In the genomic region with DNA sequence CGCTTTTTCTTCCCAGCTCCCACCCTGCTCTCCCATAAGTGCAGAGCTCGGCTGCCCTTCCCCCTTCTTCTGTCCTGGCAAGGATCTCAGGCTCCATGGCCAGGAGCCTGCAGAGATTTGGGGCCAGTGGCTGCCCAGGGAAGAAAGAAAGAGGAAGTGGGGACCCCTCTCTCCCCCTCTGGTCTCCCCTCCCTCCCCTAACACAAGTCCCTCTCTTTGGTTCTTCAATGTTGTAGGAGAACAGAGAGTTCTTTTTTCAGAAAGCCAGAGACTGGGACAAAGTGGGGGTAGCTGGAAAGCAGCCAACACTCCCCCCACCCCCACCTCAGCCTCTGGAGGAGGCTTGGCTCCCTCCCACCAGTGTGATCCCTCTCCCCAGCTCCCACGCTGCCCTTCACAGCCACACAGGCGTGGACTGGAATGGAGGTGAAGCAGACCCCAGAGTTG, we compare ENCODE assay signal across 9 mouse cellular contexts. TPM values are rescaled to one million over a fixed set of nuclear protein-coding genes. Genes with fewer than 3 reads are reported as not detected.
DNase-seq lines count a peak whose midpoint lies in the region; ATAC-seq and TF ChIP-seq lines count a peak whose summit lies in the region.
"Had no signal": no experiment of that assay in that cellular context is flagged by ENCODE, and none has a peak within 500 bp of the region (broad histone marks: within the 10 kb centered on the region; RNA-seq: fewer than 3 reads in every experiment).

No protein-coding gene starts in this region.

- no peaks in the 10 kb centered on the region for H3K36me3 ChIP-seq in embryonic facial prominence, embryonic 10.5 days (replicated peaks)
- H3K36me3 ChIP-seq in heart, embryonic 11.5 days (ENCODE audit: control insufficient read depth, insufficient read depth, low read length) = no peaks in the 10 kb centered on the region; the same call in 1 of the 2 replicates
- H3K36me3 ChIP-seq in limb, embryonic 15.5 days = no peaks in the 10 kb centered on the region

- DNase-seq in layer of hippocampus, adult 2 months (ENCODE audit: low spot score in 2 of 2) = peak; percentile 56 to 70
- DNase-seq in layer of hippocampus, adult 11-12 months (ENCODE audit: low spot score) = no peak
- DNase-seq in embryonic facial prominence, embryonic 10.5 days (ENCODE audit: low spot score) = no peak
- no peak for DNase-seq in embryo, embryonic 10.5 days (ENCODE audit: low spot score)
- no peak for DNase-seq in layer of hippocampus, postnatal 25 days (ENCODE audit: extremely low spot score in 1 of 2, low spot score in 1 of 2)

- no peak for TF ChIP-seq CTCF in layer of hippocampus, adult 2 months (conservative IDR thresholded peaks at IDR 0.05)

- peak overlapping the region; percentile 93 for H3K27ac ChIP-seq in layer of hippocampus, adult 2 months
- H3K27ac ChIP-seq in embryonic facial prominence, embryonic 10.5 days (replicated peaks) = peak overlapping the region; percentile 2; the same call in 1 of the 2 replicates
- no peak overlapping the region for H3K27ac ChIP-seq in heart, embryonic 11.5 days (ENCODE audit: low read depth, low read length)
- peak overlapping the region; percentile 75 for H3K27ac ChIP-seq in limb, embryonic 15.5 days

- H3K9me3 ChIP-seq in embryonic facial prominence, embryonic 10.5 days = no peaks in the 10 kb centered on the region
- H3K9me3 ChIP-seq in heart, embryonic 11.5 days (replicated peaks; ENCODE audit: control insufficient read depth, low read length) = no peaks in the 10 kb centered on the region
- no peaks in the 10 kb centered on the region for H3K9me3 ChIP-seq in limb, embryonic 15.5 days

- peaks cover 55% of the 10 kb centered on the region for H3K4me1 ChIP-seq in embryonic facial prominence, embryonic 10.5 days
- peaks cover 41% of the 10 kb centered on the region for H3K4me1 ChIP-seq in heart, embryonic 11.5 days (ENCODE audit: control insufficient read depth, insufficient read depth, low read length)
- peaks cover 54% of the 10 kb centered on the region for H3K4me1 ChIP-seq in limb, embryonic 15.5 days

- H3K4me2 ChIP-seq in heart, embryonic 11.5 days = peak overlapping the region; percentile 68
- no peak overlapping the region; the same call in 1 of the 2 replicates for H3K4me2 ChIP-seq in limb, embryonic 15.5 days

- ATAC-seq in heart, embryonic 11.5 days (replicated peaks; ENCODE audit: insufficient number of reproducible peaks, low FRiP score, low TSS enrichment) = no peak
- ATAC-seq in limb, embryonic 15.5 days (ENCODE audit: insufficient number of reproducible peaks, low FRiP score, low TSS enrichment, low read depth) = no peak
- no peak for ATAC-seq in frontal cortex, adult (ENCODE audit: low TSS enrichment)

- H3K27me3 ChIP-seq in embryonic facial prominence, embryonic 10.5 days (replicated peaks; ENCODE audit: low read depth, poor library complexity, severe bottlenecking) = peaks cover 47% of the 10 kb centered on the region
- no peaks in the 10 kb centered on the region for H3K27me3 ChIP-seq in heart, embryonic 11.5 days (ENCODE audit: control insufficient read depth, insufficient read depth, low read length)
- no peaks in the 10 kb centered on the region for H3K27me3 ChIP-seq in limb, embryonic 15.5 days

- H3K9ac ChIP-seq in heart, embryonic 11.5 days (ENCODE audit: low read depth, low read length) = peak overlapping the region; percentile 40
- H3K9ac ChIP-seq in limb, embryonic 15.5 days = no peak overlapping the region

- WGBS in embryonic facial prominence, embryonic 10.5 days = 54% methylated on average over 4 of the region's 4 CpGs
- 41% methylated on average over 4 of the region's 4 CpGs for WGBS in heart, embryonic 11.5 days (ENCODE audit: insufficient replicate concordance)
- 24% methylated on average over 4 of the region's 4 CpGs for WGBS in limb, embryonic 15.5 days

- H3K4me3 ChIP-seq in layer of hippocampus, adult 2 months = peak overlapping the region; percentile 58
- H3K4me3 ChIP-seq in embryonic facial prominence, embryonic 10.5 days = no peak overlapping the region
- no peak overlapping the region for H3K4me3 ChIP-seq in heart, embryonic 11.5 days (ENCODE audit: low read depth, low read length)
- no peak overlapping the region for H3K4me3 ChIP-seq in limb, embryonic 15.5 days

RNA-seq across cellular contexts. Expression of gene Atp1a2, which starts 2.1 kb away (rescaled TPM):
- 100 to 1,000 TPM; 585 to 600 TPM for total RNA-seq in layer of hippocampus, adult 2 months (2021)
- polyA plus RNA-seq in embryonic facial prominence, embryonic 10.5 days (2016; fragmentation: Nextera tagmentation; extraction: Ambion mirVana) = 1.2 and 1.4 TPM in 2 replicates
- 4.7 and 7.0 TPM in 2 replicates for polyA plus RNA-seq in heart, embryonic 11.5 days (2014; fragmentation: Nextera tagmentation; extraction: Ambion mirVana)
- 5.0 and 8.4 TPM in 2 replicates for polyA plus RNA-seq in limb, embryonic 15.5 days (2015; fragmentation: Nextera tagmentation; extraction: Ambion mirVana)
- 100 to 1,000 TPM; 592 to 599 TPM for total RNA-seq in layer of hippocampus, postnatal 25 days (2021)
- total RNA-seq: MEL had no signal

RNA-seq across cellular contexts. Expression of gene Kcnj9, which starts 33.3 kb away (rescaled TPM):
- total RNA-seq in layer of hippocampus, adult 2 months (2021) = 10 to 100 TPM; 67.2 to 69.2 TPM
- 0.10 and 0.11 TPM in 2 replicates for polyA plus RNA-seq in embryonic facial prominence, embryonic 10.5 days (2016; fragmentation: Nextera tagmentation; extraction: Ambion mirVana)
- polyA plus RNA-seq in heart, embryonic 11.5 days (2014; fragmentation: Nextera tagmentation; extraction: Ambion mirVana) = 0.59 and 0.77 TPM in 2 replicates
- polyA plus RNA-seq in limb, embryonic 15.5 days (2015; fragmentation: Nextera tagmentation; extraction: Ambion mirVana) = 0.04 and 0.09 TPM in 2 replicates
- total RNA-seq in layer of hippocampus, postnatal 25 days (2021) = 10 to 100 TPM; 59.0 to 68.9 TPM
- total RNA-seq: MEL had no signal

RNA-seq across cellular contexts. Expression of gene Igsf8, which starts 34.3 kb away (rescaled TPM):
- total RNA-seq in layer of hippocampus, adult 2 months (2021) = 100 to 1,000 TPM; 255 to 257 TPM
- 33.7 and 39.5 TPM in 2 replicates for polyA plus RNA-seq in embryonic facial prominence, embryonic 10.5 days (2016; fragmentation: Nextera tagmentation; extraction: Ambion mirVana)
- polyA plus RNA-seq in heart, embryonic 11.5 days (2014; fragmentation: Nextera tagmentation; extraction: Ambion mirVana) = 22.8 and 24.0 TPM in 2 replicates
- polyA plus RNA-seq in limb, embryonic 15.5 days (2015; fragmentation: Nextera tagmentation; extraction: Ambion mirVana) = 51.4 and 62.7 TPM in 2 replicates
- 100 to 1,000 TPM; 253 to 278 TPM for total RNA-seq in layer of hippocampus, postnatal 25 days (2021)

RNA-seq across cellular contexts. Expression of gene Atp1a4, which starts 37.6 kb away (rescaled TPM):
- not detected for total RNA-seq in layer of hippocampus, adult 2 months (2021)
- polyA plus RNA-seq in embryonic facial prominence, embryonic 10.5 days (2016; fragmentation: Nextera tagmentation; extraction: Ambion mirVana) = not detected in 2 replicates
- 0.31 and 0.35 TPM in 2 replicates for polyA plus RNA-seq in heart, embryonic 11.5 days (2014; fragmentation: Nextera tagmentation; extraction: Ambion mirVana)
- polyA plus RNA-seq in limb, embryonic 15.5 days (2015; fragmentation: Nextera tagmentation; extraction: Ambion mirVana) = not detected in 2 replicates
- total RNA-seq in layer of hippocampus, postnatal 25 days (2021) = not detected
- total RNA-seq: MEL had no signal

RNA-seq across cellular contexts. Expression of gene Kcnj10, which starts 45.2 kb away (rescaled TPM):
- total RNA-seq in layer of hippocampus, adult 2 months (2021) = 10 to 100 TPM; 83.2 to 91.6 TPM
- polyA plus RNA-seq in embryonic facial prominence, embryonic 10.5 days (2016; fragmentation: Nextera tagmentation; extraction: Ambion mirVana) = 0.09 and 0.15 TPM in 2 replicates
- 0.09 TPM in 1 of 2 replicates, not detected in the other for polyA plus RNA-seq in heart, embryonic 11.5 days (2014; fragmentation: Nextera tagmentation; extraction: Ambion mirVana)
- 0.04 and 0.05 TPM in 2 replicates for polyA plus RNA-seq in limb, embryonic 15.5 days (2015; fragmentation: Nextera tagmentation; extraction: Ambion mirVana)
- 10 to 100 TPM; 84.0 to 88.1 TPM for total RNA-seq in layer of hippocampus, postnatal 25 days (2021)

Comparison
In these comparisons a context has a peak if more than half of its experiments do, and no peak if none do; other contexts are left out.
1. DNase-seq: peak in layer of hippocampus, adult 2 months (2 of 2); none in layer of hippocampus, adult 11-12 months (single experiment), embryonic facial prominence, embryonic 10.5 days (single experiment), embryo, embryonic 10.5 days (single experiment) and layer of hippocampus, postnatal 25 days (0 of 2).